Mouse (Mus musculus): ENCODE measurements around the gene Bex2. TPM values are rescaled to one million over a fixed set of nuclear protein-coding genes. Genes with fewer than 3 reads are reported as not detected.
"Not testable (repeated sequence)": the region's sequence is repeated elsewhere in the genome, so short reads cannot be mapped to it uniquely, and the experiment has no call there.

Gene Bex2
- polyA plus RNA-seq (2014; fragmentation: Nextera tagmentation; extraction: Ambion mirVana), result 54.4 and 71.0 TPM in 2 replicates

DNA sequence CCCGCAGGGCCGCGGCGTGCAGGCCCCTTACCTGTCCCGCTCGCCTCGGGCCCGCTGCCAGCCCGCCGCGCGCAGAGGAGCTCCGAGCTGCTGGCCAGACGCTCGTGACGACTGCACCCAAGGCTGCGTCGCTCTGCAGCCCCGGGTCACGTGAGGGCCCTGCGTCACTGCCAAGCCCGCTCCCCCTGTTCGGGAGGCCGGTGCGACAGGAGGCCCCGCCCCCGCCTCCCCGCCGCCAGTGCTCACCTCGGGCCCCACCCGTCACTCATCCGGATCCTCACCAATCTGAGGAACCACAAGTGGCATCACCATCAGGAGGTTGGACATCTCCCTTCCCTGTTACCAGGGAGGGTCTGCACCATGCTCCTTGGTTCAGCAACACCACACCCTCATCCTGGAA, at the start of gene Bex2:
Gene Bex2, minus strand, starts transcription at position 217 of the 400 bp plus-strand sequence.
- Histone ChIP-seq H3K4me2 (ENCODE audit: low read depth, low read length) (peak within 1 kb of the TSS; percentile 44), H3K4me3 (ENCODE audit: low read depth, low read length) (peak within 1 kb of the TSS; percentile 37), H3K9ac (ENCODE audit: low read depth, low read length) (peak within 1 kb of the TSS; percentile 40; the same call in 1 of the 2 replicates)
- DNase-seq (ENCODE audit: low spot score) (peak; percentile 0), ATAC-seq (ENCODE audit: low read depth) (peak; percentile 98)
- H3K4me1 ChIP-seq (ENCODE audit: control insufficient read depth, insufficient read depth, low read length); H3K27ac ChIP-seq (replicated peaks; ENCODE audit: low read depth, low read length); H3K27me3 ChIP-seq (replicated peaks; ENCODE audit: control insufficient read depth, insufficient read depth, low read length); H3K9me3 ChIP-seq (ENCODE audit: control insufficient read depth, low read length); H3K36me3 ChIP-seq (ENCODE audit: control insufficient read depth, insufficient read depth, low read length): not testable (repeated sequence)
- WGBS, result no CpG with 5 or more reads among the region's 32 CpGs

DNA sequence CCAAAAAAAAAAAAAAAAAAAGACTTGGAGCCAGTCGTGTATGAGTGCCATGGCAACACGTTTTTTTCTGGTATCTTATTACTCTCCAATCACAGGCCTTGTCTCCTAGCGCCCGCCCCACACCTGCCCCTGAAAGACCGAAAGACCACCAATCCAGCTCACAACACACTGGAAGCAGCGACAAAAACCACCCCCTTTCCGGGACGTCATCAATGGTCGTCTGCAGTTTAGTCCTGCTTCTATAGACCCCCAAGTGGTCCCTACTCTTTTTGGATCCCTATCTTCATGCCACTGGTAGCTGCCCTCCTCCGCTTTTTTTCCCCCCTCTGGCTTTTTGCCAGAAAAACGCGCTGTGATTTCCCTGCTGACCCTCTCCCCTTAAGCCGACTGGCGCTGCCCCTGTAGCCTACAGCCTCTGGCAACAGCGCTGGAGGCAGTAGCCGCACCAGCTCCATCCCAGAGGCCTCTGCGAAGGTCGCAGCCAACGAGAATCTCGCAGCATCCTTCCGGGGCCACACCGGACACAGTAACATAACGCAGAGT, 47.5 kb upstream of the Bex2 start:
- peak; percentile 99 for ATAC-seq (ENCODE audit: low read depth)
- 25% methylated on average over 23 of the region's 23 CpGs for WGBS

DNA sequence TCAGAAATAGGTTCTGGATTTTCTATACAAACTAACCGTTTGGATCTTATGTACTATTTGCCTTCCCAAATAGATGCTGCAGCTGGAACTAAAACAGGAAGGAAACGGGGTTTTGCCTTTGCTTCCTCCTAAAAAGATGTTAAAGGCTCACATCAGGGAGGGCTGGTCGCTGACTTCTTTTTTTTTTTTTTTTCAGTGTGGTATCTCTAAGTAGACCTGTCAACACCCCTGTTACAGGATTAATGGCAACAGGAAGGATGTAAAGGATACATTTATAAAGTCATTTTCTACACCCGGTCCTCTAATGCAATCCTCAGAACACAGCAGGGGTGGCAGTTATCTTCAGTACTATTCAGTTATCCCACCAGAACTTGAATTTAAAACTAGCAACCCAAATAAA, 47.0 kb upstream of the Bex2 start:
- Histone ChIP-seq H3K27ac (replicated peaks; ENCODE audit: low read depth, low read length) (no peak overlapping the region), H3K4me3 (ENCODE audit: low read depth, low read length) (peak overlapping the region; percentile 41), H3K27me3 (replicated peaks; ENCODE audit: control insufficient read depth, insufficient read depth, low read length) (peaks cover 16% of the 10 kb centered on the region), H3K9me3 (ENCODE audit: control insufficient read depth, low read length) (no peaks in the 10 kb centered on the region), H3K36me3 (ENCODE audit: control insufficient read depth, insufficient read depth, low read length) (no peaks in the 10 kb centered on the region), H3K4me1 (ENCODE audit: control insufficient read depth, insufficient read depth, low read length) (no peaks in the 10 kb centered on the region), H3K4me2 (ENCODE audit: low read depth, low read length) (peak overlapping the region; percentile 63), H3K9ac (ENCODE audit: low read depth, low read length) (no peak overlapping the region)
- 43% methylated on average over 4 of the region's 4 CpGs for WGBS
- no peak for ATAC-seq (ENCODE audit: low read depth)
- no peak for DNase-seq (ENCODE audit: low spot score)

More for the DNA sequence above, 47.5 kb upstream of the Bex2 start:
- Histone ChIP-seq H3K9ac (ENCODE audit: low read depth, low read length) (peak overlapping the region; percentile 56), H3K4me3 (ENCODE audit: low read depth, low read length) (peak overlapping the region; percentile 41), H3K4me2 (ENCODE audit: low read depth, low read length) (peak overlapping the region; percentile 63), H3K27me3 (replicated peaks; ENCODE audit: control insufficient read depth, insufficient read depth, low read length) (peaks cover 12% of the 10 kb centered on the region), H3K36me3 (ENCODE audit: control insufficient read depth, insufficient read depth, low read length) (no peaks in the 10 kb centered on the region), H3K9me3 (ENCODE audit: control insufficient read depth, low read length) (no peaks in the 10 kb centered on the region), H3K4me1 (ENCODE audit: control insufficient read depth, insufficient read depth, low read length) (no peaks in the 10 kb centered on the region), H3K27ac (replicated peaks; ENCODE audit: low read depth, low read length) (no peak overlapping the region; the same call in 1 of the 2 replicates)
- DNase-seq (ENCODE audit: low spot score), result peak; percentile 93

DNA sequence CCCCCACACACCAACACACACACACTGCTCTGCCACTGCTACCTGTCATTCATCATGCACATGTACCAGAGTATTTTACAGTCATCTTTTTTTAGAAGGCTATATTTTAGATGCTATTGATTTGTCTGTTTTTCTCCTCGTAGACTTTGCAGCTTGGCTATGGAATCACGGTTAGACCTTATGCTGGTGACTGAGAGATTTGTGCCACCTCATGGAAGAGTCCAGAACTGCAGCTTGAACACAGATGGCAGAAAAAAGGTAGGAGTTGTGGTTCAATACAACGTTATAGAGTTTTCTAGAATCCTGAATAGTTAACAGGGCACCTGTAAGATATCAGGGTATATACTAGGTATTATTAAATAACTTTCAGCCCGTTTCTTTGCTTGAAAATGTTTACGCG, 39.9 kb upstream of the Bex2 start:
- ATAC-seq (ENCODE audit: low read depth) (no peak), DNase-seq (ENCODE audit: low spot score) (peak; percentile 19)
- H3K27ac ChIP-seq (replicated peaks; ENCODE audit: low read depth, low read length), result no peak overlapping the region
- peaks cover 17% of the 10 kb centered on the region; the same call in 1 of the 2 replicates for H3K27me3 ChIP-seq (replicated peaks; ENCODE audit: control insufficient read depth, insufficient read depth, low read length)
- no peaks in the 10 kb centered on the region for H3K36me3 ChIP-seq (ENCODE audit: control insufficient read depth, insufficient read depth, low read length)
- no peak overlapping the region for H3K4me3 ChIP-seq (ENCODE audit: low read depth, low read length)
- H3K4me2 ChIP-seq (ENCODE audit: low read depth, low read length), result no peak overlapping the region
- H3K9me3 ChIP-seq (ENCODE audit: control insufficient read depth, low read length), result no peaks in the 10 kb centered on the region
- WGBS, result 39% methylated on average over 6 of the region's 6 CpGs
- no peak overlapping the region for H3K9ac ChIP-seq (ENCODE audit: low read depth, low read length)
- no peaks in the 10 kb centered on the region for H3K4me1 ChIP-seq (ENCODE audit: control insufficient read depth, insufficient read depth, low read length)

DNA sequence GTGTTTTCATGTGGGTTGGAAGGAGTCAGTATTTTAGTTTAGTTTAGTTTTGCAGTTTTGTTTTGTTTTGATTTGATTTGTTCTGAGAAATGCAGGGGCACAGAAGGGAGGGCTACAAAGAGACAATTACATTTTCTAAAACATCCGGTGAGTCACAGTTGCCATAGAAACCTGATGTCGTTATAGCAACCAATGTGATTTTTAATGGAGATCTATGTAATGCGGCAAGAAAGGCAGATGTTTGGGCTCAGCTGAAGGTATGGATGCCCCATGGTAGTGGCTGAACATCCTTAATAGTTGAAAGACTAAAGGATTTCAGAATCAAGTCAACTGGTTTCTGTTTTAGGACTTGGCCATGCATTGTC, 36.7 kb upstream of the Bex2 start:
- no peak for ATAC-seq (ENCODE audit: low read depth)
- no peaks in the 10 kb centered on the region for H3K9me3 ChIP-seq (ENCODE audit: control insufficient read depth, low read length)

DNA sequence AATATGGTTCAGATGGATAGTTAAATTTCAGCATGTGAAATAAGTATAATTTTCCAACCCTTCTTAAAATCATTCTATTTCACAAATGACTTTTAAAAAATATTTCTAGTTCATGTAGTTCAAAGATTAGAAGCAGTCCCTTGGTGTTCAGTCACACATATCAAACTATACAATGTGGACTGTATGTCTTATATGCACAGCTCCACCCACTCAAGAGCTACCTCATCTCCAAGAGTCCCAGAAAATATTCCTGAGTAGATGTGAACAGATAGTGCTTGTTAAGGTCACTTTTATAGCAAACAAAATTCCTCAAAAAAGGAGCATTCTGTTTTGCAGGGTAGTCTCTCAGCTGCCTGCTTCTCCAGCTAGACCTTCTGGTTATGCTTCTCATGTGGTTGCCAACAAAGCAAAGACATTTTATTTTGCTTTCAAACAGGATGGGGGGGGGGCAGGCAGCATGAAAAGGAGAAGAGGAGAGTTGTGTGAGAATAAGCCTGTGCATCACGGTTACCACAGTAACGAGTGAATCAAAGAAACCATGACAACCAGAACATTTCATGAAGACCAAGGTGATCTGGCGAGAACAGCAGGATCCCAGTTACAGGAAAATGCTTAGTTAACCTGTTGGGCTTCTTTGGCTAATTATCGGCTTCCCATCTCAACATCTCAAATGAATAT, 36.1 kb upstream of the Bex2 start:
- Histone ChIP-seq H3K9me3 (ENCODE audit: control insufficient read depth, low read length) (no peaks in the 10 kb centered on the region), H3K4me3 (ENCODE audit: low read depth, low read length) (no peak overlapping the region), H3K27me3 (replicated peaks; ENCODE audit: control insufficient read depth, insufficient read depth, low read length) (peaks cover 6% of the 10 kb centered on the region; the same call in 1 of the 2 replicates), H3K4me2 (ENCODE audit: low read depth, low read length) (no peak overlapping the region), H3K9ac (ENCODE audit: low read depth, low read length) (no peak overlapping the region), H3K4me1 (ENCODE audit: control insufficient read depth, insufficient read depth, low read length) (no peaks in the 10 kb centered on the region), H3K27ac (replicated peaks; ENCODE audit: low read depth, low read length) (no peak overlapping the region), H3K36me3 (ENCODE audit: control insufficient read depth, insufficient read depth, low read length) (no peaks in the 10 kb centered on the region)
- DNase-seq (ENCODE audit: low spot score) (no peak), ATAC-seq (ENCODE audit: low read depth) (no peak)
- 64% methylated on average over 4 of the region's 4 CpGs for WGBS

More for the DNA sequence above, 36.7 kb upstream of the Bex2 start:
- Histone ChIP-seq H3K4me1 (ENCODE audit: control insufficient read depth, insufficient read depth, low read length) (no peaks in the 10 kb centered on the region), H3K9ac (ENCODE audit: low read depth, low read length) (no peak overlapping the region), H3K4me3 (ENCODE audit: low read depth, low read length) (no peak overlapping the region), H3K4me2 (ENCODE audit: low read depth, low read length) (no peak overlapping the region), H3K36me3 (ENCODE audit: control insufficient read depth, insufficient read depth, low read length) (no peaks in the 10 kb centered on the region), H3K27me3 (replicated peaks; ENCODE audit: control insufficient read depth, insufficient read depth, low read length) (peaks cover 6% of the 10 kb centered on the region; the same call in 1 of the 2 replicates), H3K27ac (replicated peaks; ENCODE audit: low read depth, low read length) (no peak overlapping the region)
- 64% methylated on average over 3 of the region's 3 CpGs for WGBS
- no peak for DNase-seq (ENCODE audit: low spot score)

DNA sequence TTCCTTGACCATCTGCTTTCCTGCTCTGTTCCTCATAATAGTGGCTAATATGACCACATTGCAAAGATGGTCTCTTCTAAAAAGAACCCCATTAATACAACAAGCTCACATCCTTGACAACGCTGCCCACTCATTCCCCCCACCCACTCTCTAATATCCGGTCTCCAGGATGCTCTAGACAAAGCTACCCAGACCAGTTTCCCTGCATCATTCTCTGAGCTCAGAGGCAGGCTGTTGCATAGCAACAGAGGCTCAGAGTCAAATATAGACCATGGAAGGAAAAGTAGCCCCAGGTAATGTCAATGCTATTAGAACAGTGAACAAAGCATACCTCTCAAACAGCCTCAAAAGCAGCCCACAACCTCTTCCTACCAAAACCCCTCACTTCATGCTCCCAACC, 26.4 kb upstream of the Bex2 start:
- 55% methylated on average over 2 of the region's 2 CpGs for WGBS

DNA sequence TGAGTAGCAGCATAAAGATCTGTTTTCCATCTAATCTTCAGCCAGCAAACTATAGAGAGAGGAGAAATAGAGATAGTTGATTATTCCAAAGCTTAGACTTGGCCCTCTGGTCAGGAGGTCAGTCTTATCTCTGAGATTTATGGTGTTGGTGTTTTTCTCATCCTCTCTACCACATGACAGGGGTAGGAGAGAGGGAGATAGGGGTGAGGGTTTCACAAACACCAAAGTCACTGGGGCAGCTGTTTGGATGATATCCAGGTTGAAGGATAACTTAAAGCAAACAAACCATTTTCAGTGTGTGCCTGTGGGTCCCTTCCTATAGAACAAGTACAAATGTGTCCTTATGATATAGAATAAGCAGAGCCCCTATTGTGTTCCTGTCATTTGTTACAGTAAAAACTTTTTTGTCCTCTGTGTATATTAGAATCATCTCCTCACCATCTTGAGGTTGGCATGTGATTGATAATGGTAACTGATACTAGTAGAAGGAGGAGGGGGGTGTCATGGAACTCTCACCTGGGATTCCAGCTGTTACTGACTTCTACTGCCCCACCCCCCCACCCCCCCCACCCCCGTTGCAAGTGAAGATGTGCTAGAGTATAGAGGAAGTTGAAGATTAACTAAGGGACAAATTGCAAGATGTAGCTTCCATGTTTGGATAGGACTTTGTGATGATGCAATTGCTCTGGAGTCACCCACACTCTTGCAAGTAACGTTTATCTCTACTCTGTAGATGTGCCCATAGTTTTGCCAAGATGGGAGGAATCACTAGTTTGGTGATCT, 24.7 kb upstream of the Bex2 start:
- Histone ChIP-seq H3K27ac (replicated peaks; ENCODE audit: low read depth, low read length) (no peak overlapping the region), H3K9ac (ENCODE audit: low read depth, low read length) (no peak overlapping the region), H3K4me3 (ENCODE audit: low read depth, low read length) (no peak overlapping the region), H3K9me3 (ENCODE audit: control insufficient read depth, low read length) (no peaks in the 10 kb centered on the region), H3K4me1 (ENCODE audit: control insufficient read depth, insufficient read depth, low read length) (no peaks in the 10 kb centered on the region), H3K27me3 (replicated peaks; ENCODE audit: control insufficient read depth, insufficient read depth, low read length) (peaks cover 2% of the 10 kb centered on the region; the same call in 1 of the 2 replicates), H3K36me3 (ENCODE audit: control insufficient read depth, insufficient read depth, low read length) (no peaks in the 10 kb centered on the region), H3K4me2 (ENCODE audit: low read depth, low read length) (no peak overlapping the region)
- 38% methylated on average over 2 of the region's 2 CpGs for WGBS
- no peak for DNase-seq (ENCODE audit: low spot score)
- ATAC-seq (ENCODE audit: low read depth), result no peak

More for the DNA sequence above, 26.4 kb upstream of the Bex2 start:
- ATAC-seq (ENCODE audit: low read depth) (no peak), DNase-seq (ENCODE audit: low spot score) (no peak)
- Histone ChIP-seq H3K4me2 (ENCODE audit: low read depth, low read length) (no peak overlapping the region), H3K4me3 (ENCODE audit: low read depth, low read length) (no peak overlapping the region), H3K36me3 (ENCODE audit: control insufficient read depth, insufficient read depth, low read length) (no peaks in the 10 kb centered on the region), H3K4me1 (ENCODE audit: control insufficient read depth, insufficient read depth, low read length) (no peaks in the 10 kb centered on the region), H3K27me3 (replicated peaks; ENCODE audit: control insufficient read depth, insufficient read depth, low read length) (peaks cover 2% of the 10 kb centered on the region; the same call in 1 of the 2 replicates), H3K9me3 (ENCODE audit: control insufficient read depth, low read length) (no peaks in the 10 kb centered on the region), H3K9ac (ENCODE audit: low read depth, low read length) (no peak overlapping the region), H3K27ac (replicated peaks; ENCODE audit: low read depth, low read length) (no peak overlapping the region)

Data from embryonic facial prominence, embryonic 14.5 days (tissue).